Mouse (Mus musculus) CH12.LX (cell line): ENCODE measurements around the gene Mrpl23. TPM values are rescaled to one million over a fixed set of nuclear protein-coding genes. Genes with fewer than 3 reads are reported as not detected.

Source experiments
- DNase-seq: peaks from one replicate; pipeline ENCODE4 v3.0.0-alpha.2; 2013; ENCODE audit errors: extremely low read depth
- H3K27ac ChIP-seq: 2 replicates; pipeline ENCODE4 v1.5.1; 2012; ENCODE audit warnings: low read depth, mild to moderate bottlenecking, control low read depth, moderate library complexity; ENCODE audit not compliant: insufficient read depth
- H3K27me3 ChIP-seq: replicated peaks from 2 replicates; pipeline ENCODE3; 2012; ENCODE audit warnings: inconsistent platforms
- H3K36me3 ChIP-seq, 2 experiments: replicated peaks in 1 of 2; 2 replicates each; pipeline versions ENCODE3 to v1.6.1; 2012; ENCODE audit warnings: inconsistent platforms in 1 of 2, low read length in 1 of 2, mild to moderate bottlenecking in 1 of 2, mixed read lengths in 1 of 2, moderate library complexity in 1 of 2; ENCODE audit not compliant: control insufficient read depth in 1 of 2, insufficient read depth in 1 of 2
- H3K4me1 ChIP-seq, 2 experiments: 2 replicates each; pipeline ENCODE4 v1.6.1; 2012; ENCODE audit warnings: inconsistent platforms in 1 of 2, moderate library complexity in 1 of 2; ENCODE audit not compliant: insufficient read depth in 2 of 2, control insufficient read depth in 1 of 2
- H3K4me2 ChIP-seq: 2 replicates; pipeline ENCODE4 v1.6.1; 2012; ENCODE audit warnings: low read depth, mild to moderate bottlenecking, control low read depth; ENCODE audit not compliant: poor library complexity, insufficient read depth, severe bottlenecking
- H3K4me3 ChIP-seq, 3 experiments: fragments of 150-350 bp in 1 of 3; sonication (generic) in 1 of 3; replicated peaks in 1 of 3; 2 replicates each; pipeline versions ENCODE3 to v1.5.1; 2011 to 2012; ENCODE audit warnings: low read depth in 2 of 3, low read length in 2 of 3, mild to moderate bottlenecking in 2 of 3, moderate library complexity in 2 of 3, control low read depth in 1 of 3, improper control_type of control experiment in 1 of 3, inconsistent platforms in 1 of 3, mixed read lengths in 1 of 3; ENCODE audit not compliant: poor library complexity in 1 of 3
- H3K79me2 ChIP-seq: replicated peaks from 2 replicates; pipeline ENCODE4 v1.6.1; 2012; ENCODE audit warnings: mild to moderate bottlenecking, moderate library complexity; ENCODE audit not compliant: control insufficient read depth, poor library complexity, insufficient read depth, severe bottlenecking; ENCODE audit errors: extremely low read depth
- H3K9ac ChIP-seq: 2 replicates; pipeline ENCODE4 v1.6.1; 2012; ENCODE audit warnings: low read depth, mild to moderate bottlenecking, control low read depth, moderate library complexity; ENCODE audit not compliant: insufficient read depth
- H3K9me3 ChIP-seq: replicated peaks from 2 replicates; pipeline ENCODE3; 2012; ENCODE audit warnings: low read length, inconsistent platforms, mixed read lengths
- BHLHE40 ChIP-seq: IDR thresholded peaks from 2 replicates; pipeline ENCODE4 v1.6.1; 2011; ENCODE audit warnings: mild to moderate bottlenecking, low read depth, low read length, improper control_type of control experiment
- CHD1 ChIP-seq: IDR thresholded peaks from 2 replicates; pipeline ENCODE4 v1.6.1; 2012; ENCODE audit warnings: low read depth, low read length, improper control_type of control experiment, inconsistent platforms
- CHD2 ChIP-seq: IDR thresholded peaks from 2 replicates; pipeline ENCODE4 v1.6.1; 2011; ENCODE audit warnings: low read length, improper control_type of control experiment
- E2F4 ChIP-seq: IDR thresholded peaks from 2 replicates; pipeline ENCODE4 v1.6.1; 2011; ENCODE audit warnings: low read depth, low read length, improper control_type of control experiment; ENCODE audit not compliant: insufficient replicate concordance
- ELF1 ChIP-seq: IDR thresholded peaks from 2 replicates; pipeline ENCODE4 v1.6.1; 2014; ENCODE audit warnings: low read depth, mild to moderate bottlenecking, inconsistent platforms, low read length, improper control_type of control experiment
- EP300 ChIP-seq: IDR thresholded peaks from 2 replicates; pipeline ENCODE4 v1.6.1; 2011; ENCODE audit warnings: low read length, improper control_type of control experiment
- GABPA ChIP-seq: IDR thresholded peaks from 2 replicates; pipeline ENCODE4 v1.6.1; 2012; ENCODE audit warnings: low read depth, low read length, improper control_type of control experiment, inconsistent platforms; ENCODE audit not compliant: insufficient replicate concordance
- HCFC1 ChIP-seq: IDR thresholded peaks from 2 replicates; pipeline ENCODE4 v1.6.1; 2012; ENCODE audit warnings: low read depth, mild to moderate bottlenecking, inconsistent platforms, low read length, improper control_type of control experiment
- IRF4 ChIP-seq: IDR thresholded peaks from 2 replicates; pipeline ENCODE4 v1.6.1; 2014; ENCODE audit warnings: low read depth, mild to moderate bottlenecking, inconsistent platforms, low read length, improper control_type of control experiment
- JUN ChIP-seq: IDR thresholded peaks from 2 replicates; pipeline ENCODE4 v1.6.1; 2011; ENCODE audit warnings: low read depth, mild to moderate bottlenecking, low read length, improper control_type of control experiment, moderate library complexity; ENCODE audit not compliant: insufficient read depth
- JUND ChIP-seq: conservative IDR thresholded peaks from 2 replicates; pipeline ENCODE4 v1.6.1; 2011; ENCODE audit warnings: low read depth, low read length, improper control_type of control experiment
- KAT2A ChIP-seq: IDR thresholded peaks from 2 replicates; pipeline ENCODE4 v1.6.1; 2012; ENCODE audit warnings: low read length, improper control_type of control experiment, inconsistent platforms; ENCODE audit not compliant: insufficient replicate concordance
- MAFK ChIP-seq: IDR thresholded peaks from 2 replicates; pipeline ENCODE4 v1.6.1; 2011; ENCODE audit warnings: low read length, improper control_type of control experiment; ENCODE audit not compliant: insufficient replicate concordance
- MAX ChIP-seq: IDR thresholded peaks from 2 replicates; pipeline ENCODE4 v1.6.1; 2011; ENCODE audit warnings: low read length, improper control_type of control experiment
- MAZ ChIP-seq: IDR thresholded peaks from 2 replicates; pipeline ENCODE4 v1.6.1; 2012; ENCODE audit warnings: low read depth, mild to moderate bottlenecking, inconsistent platforms, low read length, improper control_type of control experiment, moderate library complexity
- MEF2A ChIP-seq: IDR thresholded peaks from 2 replicates; pipeline ENCODE4 v1.6.1; 2014; ENCODE audit warnings: low read depth, mild to moderate bottlenecking, inconsistent platforms, low read length, improper control_type of control experiment, borderline replicate concordance
- MXI1 ChIP-seq: IDR thresholded peaks from 2 replicates; pipeline ENCODE4 v1.6.1; 2011; ENCODE audit warnings: mild to moderate bottlenecking, low read depth, low read length, improper control_type of control experiment
- MYC ChIP-seq: IDR thresholded peaks from 2 replicates; pipeline ENCODE4 v1.6.1; 2011; ENCODE audit warnings: low read depth, mild to moderate bottlenecking, improper control_type of control experiment, low read length
- NRF1 ChIP-seq: IDR thresholded peaks from 2 replicates; pipeline ENCODE4 v1.6.1; 2014; ENCODE audit warnings: low read depth, mild to moderate bottlenecking, inconsistent platforms, low read length, improper control_type of control experiment, moderate library complexity
- PAX5 ChIP-seq: IDR thresholded peaks from 2 replicates; pipeline ENCODE4 v1.6.1; 2012; ENCODE audit warnings: low read length, inconsistent platforms, mixed read lengths
- RAD21 ChIP-seq: IDR thresholded peaks from 2 replicates; pipeline ENCODE4 v1.6.1; 2011; ENCODE audit warnings: low read depth, mild to moderate bottlenecking, low read length, improper control_type of control experiment, moderate library complexity
- RCOR1 ChIP-seq: conservative IDR thresholded peaks from 2 replicates; pipeline ENCODE4 v1.6.1; 2012; ENCODE audit warnings: low read depth, mild to moderate bottlenecking, inconsistent platforms, low read length, improper control_type of control experiment
- SMC3 ChIP-seq: IDR thresholded peaks from 2 replicates; pipeline ENCODE4 v1.6.1; 2011; ENCODE audit warnings: low read depth, low read length, improper control_type of control experiment
- UBTF ChIP-seq: IDR thresholded peaks from 2 replicates; pipeline ENCODE4 v1.6.1; 2012; ENCODE audit warnings: low read depth, mild to moderate bottlenecking, inconsistent platforms, low read length, improper control_type of control experiment, moderate library complexity
- USF2 ChIP-seq: conservative IDR thresholded peaks from 2 replicates; pipeline ENCODE4 v1.6.1; 2011; ENCODE audit warnings: low read depth, low read length, improper control_type of control experiment
- ZKSCAN1 ChIP-seq: IDR thresholded peaks from 2 replicates; pipeline ENCODE4 v1.6.1; 2012; ENCODE audit warnings: low read depth, inconsistent platforms, low read length, improper control_type of control experiment, borderline replicate concordance
- dilution Hi-C: fragments of 300-500 bp; cut with MboI; formaldehyde crosslinking; loops from 2 replicates; pipeline ENCODE4 v1.14.3; 2020; ENCODE audit warnings: low sequenced_read_pairs; ENCODE audit not compliant: extremely low pct_unique_long_range_greater_than_20kb, extremely low pct_ligation_motif_present
- in situ Hi-C: fragments of 300-500 bp; cut with MboI; formaldehyde crosslinking; loops from 3 replicates; pipeline ENCODE4 v1.14.3; 2019; ENCODE audit warnings: low sequenced_read_pairs, low pct_ligation_motif_present, low pct_unique_long_range_greater_than_20kb, mixed read lengths
- polyA plus RNA-seq: library from polyadenylated mRNA; unstranded; fragments of >175 nt; gene quantifications from 2 replicates; pipeline ENCODE4 v1.2.1, GENCODE M21; 2012; ENCODE audit warnings: low read depth; ENCODE audit not compliant: insufficient read length
- total RNA-seq, 2 experiments: library from RNA; depleted of rRNA; stranded (reverse); fragments of 300-350 nt in 1 of 2; fragments of >200 nt in 1 of 2; gene quantifications; 2 replicates each; pipeline ENCODE4 v1.2.3; 2012 to 2014

Gene Mrpl23
- total and polyA plus RNA-seq, 3 experiments: 8.3 to 71.2 (median 70.8) TPM

DNA sequence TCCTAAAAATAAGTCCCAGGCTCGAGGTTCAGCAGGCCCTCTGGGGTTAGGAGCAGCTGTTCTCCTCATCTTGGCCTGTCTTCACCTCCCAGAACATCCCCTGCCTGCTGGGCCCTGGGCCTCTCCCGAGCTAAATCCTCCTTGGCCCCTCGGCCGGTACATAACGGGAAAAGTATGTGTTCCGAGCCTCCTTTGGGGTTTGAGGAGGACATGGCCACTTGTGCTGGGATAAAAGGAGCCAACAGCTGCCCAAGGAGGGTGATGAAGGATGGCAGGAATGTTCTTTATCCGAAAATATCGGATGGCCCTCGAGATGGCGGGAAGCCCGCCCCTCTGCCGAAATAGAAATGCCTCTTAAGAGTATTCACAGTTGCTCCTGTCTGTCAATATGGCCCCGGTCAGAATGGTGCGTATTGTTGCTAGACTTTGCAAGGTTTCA lies 18.5 kb downstream of the Mrpl23 start:
- Histone ChIP-seq H3K27ac (no peak overlapping the region), H3K4me1 (peaks cover 0 to 6% of the 10 kb centered on the region in 2 experiments; a peak in 2 of 4 replicates), H3K9me3 (no peaks in the 10 kb centered on the region), H3K4me3 (no peak overlapping the region), H3K36me3 (peaks cover 0 to 4% of the 10 kb centered on the region in 2 experiments), H3K9ac (no peak overlapping the region), H3K27me3 (peaks cover 42% of the 10 kb centered on the region), H3K79me2 (no peaks in the 10 kb centered on the region), H3K4me2 (no peak overlapping the region)
- TF ChIP-seq E2F4 (no peak), MAZ (no peak), MYC (no peak), UBTF (no peak), NRF1 (no peak), MEF2A (no peak), CHD2 (no peak), MXI1 (no peak), MAX (no peak), GABPA (no peak), SMC3 (no peak), KAT2A (no peak), JUN (no peak), EP300 (no peak), USF2 (no peak), BHLHE40 (no peak), ELF1 (no peak), MAFK (no peak), ZKSCAN1 (no peak), RAD21 (no peak)
- DNase-seq: no peak
- dilution Hi-C loops (no loop called here), in situ Hi-C loops (no loop called here)

DNA sequence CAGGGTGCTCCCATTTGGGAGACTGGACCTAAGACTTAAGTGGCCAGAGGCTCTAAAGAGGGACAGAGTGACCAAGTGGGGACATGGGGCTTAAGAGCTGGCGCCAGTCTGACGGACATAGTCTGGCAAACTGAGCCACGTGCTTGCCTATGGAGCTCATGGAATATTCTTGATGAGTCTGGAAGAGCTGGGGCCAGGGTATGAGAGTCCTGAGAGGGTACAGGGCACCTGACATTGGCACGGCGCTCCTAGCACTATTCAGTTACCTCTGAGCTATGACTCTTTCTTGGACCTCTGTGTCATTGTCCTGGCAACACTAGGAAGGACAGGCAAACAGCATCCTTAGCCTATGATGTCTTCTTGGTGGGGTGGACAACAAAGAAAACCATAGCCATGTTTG lies 19.2 kb downstream of the Mrpl23 start:
- Histone ChIP-seq H3K4me2 (no peak overlapping the region), H3K27ac (no peak overlapping the region)
- in situ Hi-C loops: no loop called here

More for the DNA sequence above, 19.2 kb downstream of the Mrpl23 start:
- TF ChIP-seq IRF4 (no peak), JUND (no peak), CHD1 (no peak), RCOR1 (no peak), SMC3 (no peak), USF2 (no peak), MXI1 (no peak), JUN (no peak), HCFC1 (no peak), UBTF (no peak), MAX (no peak), PAX5 (no peak)
- H3K9me3 ChIP-seq: no peaks in the 10 kb centered on the region
- no peaks in the 10 kb centered on the region for H3K36me3 ChIP-seq
- H3K79me2 ChIP-seq: no peaks in the 10 kb centered on the region
- peaks cover 0 to 6% of the 10 kb centered on the region in 2 experiments; a peak in 2 of 4 replicates for H3K4me1 ChIP-seq
- DNase-seq: no peak
- H3K4me3 ChIP-seq: no peak overlapping the region
- dilution Hi-C loops: no loop called here
- no peak overlapping the region for H3K9ac ChIP-seq
- H3K27me3 ChIP-seq: peaks cover 49% of the 10 kb centered on the region
